Mouse (Mus musculus): ENCODE measurements around the gene Fmnl3. TPM values are rescaled to one million over a fixed set of nuclear protein-coding genes. Genes with fewer than 3 reads are reported as not detected.

Gene Fmnl3
- polyA plus RNA-seq, 2 experiments from 2014 or later = 7.7 to 16.0 TPM

DNA sequence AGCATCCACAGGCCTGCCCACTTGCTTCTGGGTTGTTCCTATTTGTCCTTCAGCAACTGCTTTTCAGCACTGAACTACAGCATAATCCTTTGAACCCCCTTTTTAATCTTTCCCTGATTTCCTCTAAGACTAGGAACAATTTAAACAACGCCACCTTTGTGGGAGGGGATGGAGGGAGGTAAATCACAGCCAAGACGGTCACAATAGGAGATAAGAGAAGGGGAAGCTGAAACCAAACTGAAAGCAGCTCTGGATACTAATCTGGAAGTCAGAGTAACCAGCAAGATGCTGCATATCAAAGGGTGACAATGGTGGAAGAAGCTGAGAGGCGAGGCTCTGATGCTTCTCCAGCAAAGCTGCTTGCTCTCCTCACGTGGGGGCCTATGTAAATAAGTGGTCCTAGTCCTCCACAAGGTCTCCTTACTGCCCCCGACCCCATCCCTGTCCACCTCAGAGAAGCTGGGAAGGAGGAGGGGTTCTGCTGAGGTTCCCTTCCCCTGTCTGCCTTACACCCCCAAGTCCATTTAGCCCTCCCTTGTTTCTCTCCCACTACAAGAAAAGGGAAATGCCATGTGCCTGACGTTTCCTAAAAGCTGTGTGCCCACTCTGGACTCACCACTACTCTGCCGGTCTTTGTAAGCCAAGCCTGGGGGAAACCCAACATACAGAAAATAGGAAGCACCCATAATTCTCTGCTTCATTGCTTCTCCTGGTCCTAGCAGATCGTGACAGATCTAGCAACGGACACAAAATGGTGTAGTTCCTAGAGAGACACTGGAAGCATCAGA, 27.9 kb downstream of the Fmnl3 start:
- ATAC-seq = no peak

DNA sequence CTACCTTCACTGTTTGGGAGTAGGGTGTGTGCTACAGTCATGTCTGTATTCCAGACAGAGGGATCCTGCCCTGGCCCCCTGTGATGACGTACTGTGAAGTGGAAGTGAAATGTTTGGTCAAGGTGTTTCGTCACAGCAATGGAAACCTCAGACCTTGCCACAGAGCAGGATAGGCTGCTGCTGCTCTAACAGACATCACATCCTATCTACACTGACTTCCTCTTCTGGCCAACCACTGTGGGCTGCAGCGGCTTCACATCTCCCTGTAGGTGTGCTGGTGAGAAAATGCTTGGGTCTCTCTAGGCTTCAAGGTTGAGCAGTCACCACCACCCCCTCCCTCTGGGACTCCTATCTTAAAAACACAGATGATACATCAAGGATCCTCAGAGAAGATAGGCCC, 29.2 kb downstream of the Fmnl3 start:
- peak; percentile 86 for ATAC-seq

DNA sequence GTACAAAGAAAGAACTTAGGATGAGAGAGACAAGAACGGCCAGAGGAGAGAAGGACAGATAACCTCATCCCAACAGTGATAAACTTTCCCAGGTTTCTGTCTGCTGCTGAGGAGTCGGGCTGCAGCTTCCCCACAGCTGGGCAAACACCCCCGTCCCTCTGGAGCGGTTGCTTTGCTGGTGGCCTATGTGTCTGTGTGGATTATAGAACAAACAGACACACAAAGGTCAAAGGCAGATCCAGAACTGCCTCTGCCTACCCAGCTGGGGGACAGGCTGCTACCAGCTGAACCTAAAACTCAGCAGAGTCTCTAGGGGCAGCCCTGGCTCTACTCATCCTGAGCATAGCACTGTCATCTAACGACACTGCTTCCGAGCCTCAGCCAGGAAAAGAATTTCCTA, 30.6 kb downstream of the Fmnl3 start:
- ATAC-seq = no peak

DNA sequence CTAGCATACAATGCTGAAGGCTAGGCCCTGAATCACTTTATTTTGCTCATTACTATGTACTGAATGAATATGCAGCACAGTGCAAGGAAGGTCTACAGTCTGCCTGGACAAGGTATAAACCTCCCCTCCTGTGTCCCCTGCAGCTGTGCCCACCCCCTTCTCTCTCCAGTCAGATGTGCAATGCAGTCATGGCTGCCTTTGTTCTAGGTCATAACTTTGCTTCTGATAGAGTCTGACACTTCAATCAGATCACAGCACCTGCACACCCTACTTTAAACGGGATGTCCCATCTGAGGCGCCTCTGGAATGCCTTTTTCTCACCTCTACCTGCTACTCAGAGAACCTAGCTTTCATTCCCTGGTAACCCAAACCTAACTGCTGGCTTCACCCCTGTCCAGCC, 31.4 kb downstream of the Fmnl3 start:
- no peak for ATAC-seq

DNA sequence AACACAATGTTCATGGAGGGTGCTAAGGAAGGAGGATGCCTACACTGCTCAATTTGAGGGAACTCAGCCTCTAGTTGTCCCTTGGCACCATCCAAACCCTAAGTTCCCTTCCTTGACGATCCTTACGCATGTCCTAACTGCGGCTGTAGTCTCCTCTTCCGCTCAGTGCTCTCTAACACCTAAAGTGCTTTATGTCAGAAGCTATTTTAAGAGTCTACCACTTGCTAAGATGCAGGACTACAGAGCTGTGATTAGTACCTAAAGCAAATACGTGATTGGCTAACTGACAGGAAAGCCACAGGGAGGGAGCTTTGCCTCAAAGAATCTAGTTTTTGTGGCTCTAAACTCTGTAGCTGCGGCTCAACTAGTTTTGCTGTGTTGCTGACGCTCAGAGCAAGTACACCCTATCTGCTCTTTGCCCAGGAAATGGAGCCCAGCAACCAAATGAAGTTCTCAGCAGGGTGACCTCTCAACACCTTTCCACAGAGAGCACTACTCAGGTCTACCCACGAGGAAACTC, 34.4 kb downstream of the Fmnl3 start:
- ATAC-seq = peak; percentile 38

DNA sequence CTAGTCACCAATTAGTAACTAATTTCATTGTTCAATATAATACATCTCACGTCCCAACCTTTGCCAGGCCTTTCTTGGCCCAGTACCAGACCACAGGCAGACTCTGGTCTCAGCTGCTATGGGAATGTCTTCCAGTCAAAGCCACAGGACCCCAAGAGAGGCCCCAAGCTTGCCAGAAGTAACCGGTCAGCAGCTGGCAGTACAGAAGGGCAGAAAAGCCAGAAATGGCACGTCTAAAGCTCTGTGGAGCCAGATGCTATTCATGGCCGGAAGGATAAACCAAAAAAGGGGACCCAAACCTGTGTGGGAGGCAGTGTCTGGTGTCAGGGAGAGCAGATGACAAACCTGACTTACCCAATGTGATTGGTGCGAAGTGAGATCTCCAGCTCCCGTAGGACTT, 35.8 kb downstream of the Fmnl3 start:
- no peak for ATAC-seq

DNA sequence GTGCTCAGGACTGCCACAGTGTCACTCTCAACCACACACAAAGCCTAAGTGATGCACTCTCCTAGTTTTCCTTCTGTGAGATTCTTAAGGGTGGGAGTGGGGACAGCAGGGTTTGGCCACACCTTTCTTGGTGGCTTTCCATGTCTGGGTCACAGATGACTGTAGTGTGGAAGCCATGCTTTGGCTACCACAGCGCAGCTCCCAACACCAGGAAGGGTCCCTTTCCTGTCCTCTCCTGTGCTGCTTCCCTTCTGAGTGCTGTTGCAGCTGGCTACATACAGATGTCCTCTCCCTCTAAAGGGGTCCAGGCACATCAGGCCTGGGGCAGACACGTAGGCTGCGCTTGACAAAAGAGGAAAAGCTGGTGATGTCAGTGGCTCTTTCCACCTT, 36.6 kb downstream of the Fmnl3 start:
- ATAC-seq = no peak

DNA sequence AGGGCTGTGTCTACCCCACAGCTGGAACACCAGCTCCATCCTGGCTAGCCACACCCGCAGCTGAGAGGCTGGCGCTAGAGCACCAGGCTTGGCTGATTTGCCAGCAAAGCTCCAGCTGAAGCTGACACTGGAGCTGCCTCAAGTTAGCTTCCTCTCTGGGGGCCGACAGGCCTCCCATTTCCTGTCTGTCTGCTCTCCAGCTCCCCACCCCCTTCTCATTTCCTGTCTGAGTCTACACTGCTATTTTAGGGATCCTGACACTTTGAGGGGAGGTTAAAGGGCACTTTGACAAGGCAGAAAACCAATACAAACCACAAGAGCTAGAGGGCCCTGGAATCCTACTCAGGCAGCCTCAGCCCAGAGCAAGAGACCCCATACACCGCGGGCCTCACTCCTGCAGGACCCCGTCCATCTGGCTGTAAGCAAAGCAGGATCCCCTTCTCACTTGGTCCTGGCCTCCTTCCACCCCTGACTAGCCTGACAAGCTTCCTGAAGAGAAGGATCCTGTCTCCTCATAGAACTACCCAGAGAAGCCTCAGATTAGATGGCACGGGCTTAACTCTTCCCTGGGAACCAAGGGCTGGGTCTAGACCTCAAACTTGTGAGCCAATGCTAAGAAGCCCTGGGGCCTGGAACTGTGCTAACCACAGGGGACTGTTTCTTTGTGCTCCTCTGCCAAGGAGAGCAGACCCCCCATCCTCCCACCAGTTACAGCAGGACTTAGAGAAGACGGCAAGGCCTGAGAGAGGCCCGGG, 37.2 kb downstream of the Fmnl3 start:
- ATAC-seq = peak; percentile 94

DNA sequence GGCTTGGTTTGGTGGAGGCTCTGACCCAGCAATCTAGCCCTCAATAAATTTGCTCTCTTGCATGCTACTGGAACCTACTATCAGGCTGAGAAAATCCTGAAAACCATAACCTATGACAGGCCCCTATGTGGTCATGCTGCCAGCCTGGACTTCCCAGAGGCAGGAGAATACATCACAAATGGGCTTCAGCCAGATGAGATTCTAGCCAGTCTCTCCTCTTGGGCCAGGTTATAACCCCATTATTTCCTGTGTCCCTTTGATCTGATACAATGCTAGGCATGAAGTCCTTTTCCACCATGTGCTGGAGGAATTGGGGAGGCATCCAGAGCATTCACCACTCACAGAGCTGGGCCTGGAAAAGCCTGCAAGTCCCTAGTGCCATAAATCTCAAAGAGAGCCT, 38.2 kb downstream of the Fmnl3 start:
- ATAC-seq = no peak

DNA sequence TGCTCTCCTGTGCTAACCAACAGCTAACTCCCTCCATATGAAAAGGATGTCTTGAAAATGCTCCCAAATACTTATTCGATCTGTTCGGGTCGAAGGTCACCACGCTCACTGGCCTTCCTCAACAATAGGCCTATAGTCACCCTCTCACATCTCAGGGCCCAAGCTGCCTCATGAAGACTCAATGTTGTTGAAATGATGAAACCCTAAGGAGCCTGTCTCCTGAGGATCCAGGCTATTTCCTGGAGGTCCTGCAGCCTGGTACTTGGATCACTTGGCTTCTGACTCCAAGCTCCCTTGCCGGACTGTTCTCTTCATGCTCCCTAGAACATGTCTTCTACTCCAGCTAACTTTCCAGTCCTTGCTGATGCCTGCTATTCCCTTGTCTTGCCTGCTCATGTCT, 38.9 kb downstream of the Fmnl3 start:
- no peak for ATAC-seq

DNA sequence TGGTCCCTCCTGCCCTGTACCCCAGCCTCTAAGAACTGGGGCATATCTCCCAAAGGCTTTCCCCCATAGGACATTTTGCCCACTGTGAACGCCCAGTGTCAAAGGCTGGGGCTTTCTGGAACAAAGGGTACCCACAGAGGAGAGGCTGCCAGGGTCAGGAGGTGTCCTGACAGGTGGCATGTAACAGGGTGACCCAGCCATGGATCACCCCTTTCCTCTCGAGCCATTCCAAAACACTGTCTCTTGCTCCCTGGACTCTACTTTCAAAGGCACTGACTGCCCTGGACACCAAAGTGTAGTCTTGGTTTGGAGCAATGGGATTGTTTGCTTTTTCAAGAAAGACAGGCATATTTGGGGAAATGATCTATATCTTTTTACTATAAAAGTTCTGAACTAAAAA, 40.0 kb downstream of the Fmnl3 start:
- ATAC-seq = no peak

DNA sequence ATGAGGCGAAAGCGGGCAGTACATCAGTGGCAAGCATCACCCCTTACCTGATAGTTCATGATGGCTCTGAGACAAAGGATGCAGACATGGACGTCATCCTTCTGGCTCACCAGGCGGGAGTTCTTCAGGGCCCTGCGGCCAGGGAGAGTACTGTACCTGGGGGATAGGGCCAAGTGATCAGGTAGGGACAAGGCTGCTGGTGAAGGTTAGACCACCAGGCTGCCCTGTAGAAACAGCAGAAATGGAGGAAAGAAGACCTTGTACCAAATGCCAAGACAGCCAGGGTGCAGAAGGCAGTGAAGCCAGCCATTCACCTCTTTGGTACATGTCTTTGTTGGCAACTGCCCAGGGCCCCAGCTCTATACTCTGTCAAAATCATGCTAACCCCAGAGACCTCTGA, 42.3 kb downstream of the Fmnl3 start:
- no peak for ATAC-seq

DNA sequence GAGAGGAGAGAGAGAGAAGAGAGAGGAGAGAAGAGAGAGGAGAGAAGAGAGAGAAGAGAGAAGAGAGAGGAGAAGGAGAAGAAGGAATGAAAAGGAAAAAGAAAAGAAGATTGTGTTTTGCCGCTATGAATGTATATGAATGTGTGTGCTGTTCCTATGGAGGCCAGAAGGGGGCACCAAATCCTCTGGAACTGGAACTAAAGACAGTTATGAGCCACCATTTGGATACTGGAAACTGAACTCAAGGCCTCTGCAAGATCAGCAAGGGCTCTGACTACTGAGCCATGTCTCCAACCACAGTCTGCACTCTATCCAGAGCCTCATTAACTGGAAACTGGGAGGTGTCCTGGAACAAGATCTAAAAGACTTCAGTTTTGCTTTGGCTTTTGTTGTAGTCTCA, 43.3 kb downstream of the Fmnl3 start:
- peak; percentile 62 for ATAC-seq

DNA sequence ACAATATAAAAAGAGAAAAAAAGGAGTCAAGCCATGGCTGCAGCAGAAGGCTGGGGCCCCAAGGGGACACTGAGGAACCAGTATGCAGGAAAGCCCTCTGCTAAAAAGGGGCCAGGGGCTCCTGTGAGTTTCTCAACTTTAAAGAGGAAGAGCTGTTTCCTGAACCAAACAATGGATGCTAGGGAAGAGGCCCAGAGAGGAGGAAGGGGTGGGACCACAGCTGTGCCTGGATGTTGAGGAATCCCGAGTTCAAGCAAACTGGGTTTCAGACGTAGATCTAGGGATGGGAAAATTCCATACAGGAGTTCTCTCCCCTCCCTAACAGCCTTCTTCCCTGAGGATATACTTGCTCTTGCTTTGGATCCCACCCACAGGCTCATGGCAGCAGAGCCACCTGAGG, 43.9 kb downstream of the Fmnl3 start:
- ATAC-seq = no peak

DNA sequence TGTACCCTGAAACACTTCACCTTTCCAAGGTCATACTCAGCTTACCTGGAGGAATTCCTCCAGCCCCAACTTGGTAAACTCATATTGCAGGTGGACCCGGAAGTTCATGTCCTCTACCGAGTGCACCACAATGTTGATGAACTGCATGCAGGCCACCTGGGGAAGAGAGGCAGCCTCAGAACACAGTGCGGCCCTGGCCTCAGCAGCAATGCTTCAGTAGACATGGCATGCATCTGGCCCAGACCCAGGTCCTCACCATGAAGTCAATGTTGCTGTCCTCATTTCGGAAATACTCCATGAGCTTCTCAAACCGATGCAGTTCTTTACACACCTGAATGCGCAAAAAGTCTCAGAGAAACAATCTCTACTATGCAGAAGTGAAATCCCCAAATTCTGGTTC, 44.7 kb downstream of the Fmnl3 start:
- no peak for ATAC-seq

DNA sequence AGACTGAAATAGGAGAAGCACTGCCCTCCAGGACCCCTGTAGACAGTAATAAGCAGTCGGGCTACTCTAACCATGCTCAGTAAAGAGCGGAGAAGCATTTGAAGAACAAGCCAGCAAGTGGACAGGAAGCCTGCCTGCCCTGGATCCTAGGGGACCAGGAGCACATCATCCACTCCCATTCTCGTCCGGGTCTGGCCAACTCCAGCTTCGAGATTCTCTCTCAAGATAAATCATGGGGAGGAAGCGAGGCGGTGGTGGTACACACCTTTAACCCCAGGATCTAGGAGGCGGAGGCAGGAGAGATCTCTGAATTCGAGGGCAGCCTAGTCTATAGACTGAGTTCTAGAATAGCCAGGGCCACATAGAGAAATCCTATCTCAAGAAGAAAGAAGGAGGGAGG, 46.1 kb downstream of the Fmnl3 start:
- ATAC-seq = no peak

DNA sequence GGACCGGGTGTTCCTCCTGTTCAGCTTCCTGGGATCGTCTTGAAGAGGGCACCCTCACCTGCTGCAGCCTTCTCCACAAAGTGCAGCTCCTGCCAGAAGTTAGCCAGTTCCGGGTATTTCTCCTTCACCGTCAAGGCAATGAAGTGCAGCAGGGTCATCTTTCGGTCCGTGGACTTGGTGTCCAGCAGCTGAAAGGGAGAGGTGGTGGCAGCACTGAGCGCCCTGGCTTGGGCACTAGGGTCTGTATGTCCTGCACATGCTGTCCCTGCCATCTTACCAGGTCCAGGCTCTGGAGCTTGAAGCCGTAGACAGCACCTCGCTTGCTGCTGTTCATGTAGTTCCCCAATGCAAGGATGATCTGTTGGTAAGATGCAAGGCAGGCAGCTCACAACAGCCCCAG, 49.3 kb downstream of the Fmnl3 start:
- no peak for ATAC-seq

DNA sequence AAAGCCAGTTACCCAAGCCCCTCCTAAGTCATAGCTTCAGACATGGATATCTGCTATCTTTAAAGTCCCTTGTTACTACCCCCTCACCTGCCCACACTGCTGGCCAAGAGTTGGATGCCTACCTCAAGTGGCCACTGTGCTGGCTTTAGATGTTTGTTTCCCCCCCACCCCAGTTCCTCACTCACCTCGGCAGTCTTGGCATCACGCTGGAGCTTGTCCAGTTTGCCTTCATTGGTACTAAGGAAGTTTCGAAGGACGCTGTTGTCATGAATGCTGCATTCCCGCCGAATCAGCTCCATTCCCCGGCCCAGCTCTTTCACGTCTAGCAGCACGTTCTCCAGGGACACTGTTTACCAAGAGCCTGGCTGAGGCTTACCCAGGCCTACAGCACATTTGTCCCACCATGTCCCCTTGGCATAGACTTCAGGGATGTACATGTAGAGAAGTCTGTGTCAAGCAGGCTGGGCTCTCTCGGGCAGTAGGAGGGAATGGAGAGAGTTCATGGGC, 50.1 kb downstream of the Fmnl3 start:
- ATAC-seq = no peak

DNA sequence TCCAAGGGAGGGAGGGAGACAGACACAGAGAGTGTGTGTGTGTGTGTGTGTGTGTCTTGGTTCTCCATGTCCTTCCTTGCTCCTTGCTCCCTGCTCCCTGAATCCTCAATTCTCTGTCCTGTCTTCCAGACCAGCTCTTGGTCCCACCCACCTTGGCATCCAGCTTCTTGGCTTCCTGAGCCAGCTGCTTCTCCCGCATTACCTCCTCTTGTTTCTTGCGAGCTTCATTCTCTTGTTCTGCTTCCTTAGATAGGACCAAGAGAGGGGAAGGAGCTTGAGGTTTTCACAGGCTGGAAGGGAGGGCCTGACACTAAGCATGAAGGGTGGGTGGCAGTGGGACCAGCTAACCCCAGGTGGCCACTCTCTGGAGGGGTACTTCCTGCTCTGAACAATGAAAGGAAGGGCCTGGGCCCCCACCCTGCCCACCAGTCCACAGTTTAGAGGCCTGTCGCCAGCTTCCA, 50.8 kb downstream of the Fmnl3 start:
- ATAC-seq = no peak

DNA sequence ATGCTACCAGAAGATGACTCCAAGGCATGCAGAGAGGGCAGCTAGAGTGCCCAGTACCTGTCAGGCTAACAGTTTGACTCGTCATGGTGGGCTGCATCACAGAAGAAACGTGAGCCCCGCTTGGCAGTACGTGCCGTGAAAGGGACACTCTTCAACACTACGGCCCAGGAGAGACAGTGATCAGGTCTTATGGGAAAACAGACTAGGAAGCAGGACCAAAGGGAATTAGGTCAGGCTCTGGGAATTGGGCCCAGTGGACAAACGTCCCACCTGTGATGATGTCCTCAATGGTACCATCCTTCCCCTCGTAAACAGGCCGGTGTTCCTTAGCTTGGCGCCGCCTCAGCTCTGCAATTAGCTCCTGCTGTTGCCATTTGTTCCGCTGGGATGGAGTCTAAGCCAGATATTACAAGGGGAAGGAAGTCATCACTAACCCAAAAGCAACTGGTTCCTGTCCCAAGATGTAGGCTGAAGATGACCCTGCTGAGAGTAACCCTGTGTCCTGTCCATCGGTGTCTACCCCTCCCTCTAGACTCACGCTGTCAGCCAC, 51.3 kb downstream of the Fmnl3 start:
- ATAC-seq = no peak

DNA sequence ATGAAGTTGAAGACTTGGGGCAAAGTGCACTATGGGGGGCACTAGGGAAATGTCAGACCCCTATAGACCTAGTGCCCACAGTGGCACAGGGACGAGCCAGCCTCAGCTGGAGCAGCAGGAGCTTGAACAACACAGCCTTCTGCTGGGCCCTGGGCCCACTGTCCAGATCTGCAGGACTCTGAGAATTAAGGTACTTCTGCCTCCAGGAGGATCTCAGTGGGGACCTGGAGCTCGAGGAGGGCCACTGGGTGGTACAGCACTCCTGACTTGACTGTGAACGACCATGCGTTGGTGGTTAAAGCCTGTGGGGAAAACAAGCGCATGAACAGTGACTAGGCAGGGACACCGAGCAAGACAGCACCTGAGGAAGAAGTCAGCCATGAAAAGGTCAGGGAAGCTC, 52.2 kb downstream of the Fmnl3 start:
- no peak for ATAC-seq

DNA sequence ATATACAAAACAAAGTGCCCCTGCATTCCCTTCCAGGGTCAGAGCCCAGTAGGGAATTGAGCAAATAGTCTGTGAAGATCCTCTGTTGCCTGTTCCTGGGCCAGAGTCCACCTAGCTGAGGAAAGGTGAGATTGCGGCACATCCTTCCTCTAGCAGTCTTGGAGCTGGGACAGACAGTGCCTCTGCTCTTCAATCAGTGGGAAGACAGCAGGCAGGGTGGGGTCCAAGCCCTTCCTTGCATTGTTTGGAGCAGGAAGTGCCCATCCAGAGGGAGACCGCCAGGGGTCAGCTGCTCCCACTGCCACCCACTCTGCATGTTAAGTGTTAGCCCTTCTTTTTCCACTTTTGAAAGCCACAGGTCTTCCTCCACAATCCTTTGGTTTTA, 53.0 kb downstream of the Fmnl3 start:
- no peak for ATAC-seq

Data from CD4-positive, CD25-positive, alpha-beta regulatory T cell, adult 4 months (primary cell).